Comparison of ENCODE assay signal across 21 mouse cellular contexts in genomic region chr1:187705348-187705747, GRCm38 (mm10).
"Had no signal": no experiment of that assay in that cellular context is flagged by ENCODE, and none has a peak within 500 bp of the region (broad histone marks: within the 10 kb centered on the region; RNA-seq: fewer than 3 reads in every experiment).

No protein-coding gene starts in this region.

- H3K27ac ChIP-seq: heart, embryonic 10.5 days; heart, embryonic 13.5 days; heart, embryonic 15.5 days; hindbrain, embryonic 13.5 days; hindbrain, embryonic 15.5 days; hindbrain, postnatal 0 days; layer of hippocampus, adult 2 months; left cerebral cortex, adult 2 months; limb, embryonic 10.5 days; limb, embryonic 12.5 days; liver, embryonic 13.5 days; liver, embryonic 15.5 days had no signal

- DNase-seq: gastrocnemius, postnatal 14 days; gastrocnemius, postnatal 36 days; heart, adult 18-20 months; kidney, adult 11 months; kidney, postnatal 10 days; kidney, postnatal 4 days; liver; liver, embryonic 13.5 days; liver, postnatal 0 days had no signal

- H3K4me1 ChIP-seq: liver, embryonic 13.5 days; liver, embryonic 15.5 days had no signal

- H3K4me2 ChIP-seq: heart, embryonic 13.5 days; heart, embryonic 15.5 days; hindbrain, embryonic 13.5 days; hindbrain, embryonic 15.5 days; limb, embryonic 12.5 days; liver, embryonic 11.5 days; liver, embryonic 13.5 days; liver, embryonic 15.5 days had no signal

- H3K4me3 ChIP-seq: heart, embryonic 10.5 days; heart, embryonic 13.5 days; heart, embryonic 15.5 days; hindbrain, embryonic 13.5 days; hindbrain, embryonic 15.5 days; layer of hippocampus, adult 2 months; left cerebral cortex, adult 2 months; limb, embryonic 10.5 days; limb, embryonic 12.5 days; liver, embryonic 13.5 days; liver, embryonic 15.5 days had no signal

- H3K27me3 ChIP-seq: heart, embryonic 13.5 days; heart, embryonic 15.5 days; hindbrain, embryonic 13.5 days; hindbrain, embryonic 15.5 days; limb, embryonic 12.5 days; liver, embryonic 13.5 days; liver, embryonic 15.5 days had no signal

- H3K9ac ChIP-seq: heart, embryonic 15.5 days; hindbrain, embryonic 13.5 days; hindbrain, embryonic 15.5 days; limb, embryonic 12.5 days; liver, embryonic 13.5 days; liver, embryonic 15.5 days; liver, postnatal 0 days had no signal

- H3K36me3 ChIP-seq: heart, embryonic 10.5 days; heart, embryonic 13.5 days; heart, embryonic 15.5 days; hindbrain, embryonic 13.5 days; hindbrain, embryonic 15.5 days; limb, embryonic 10.5 days; limb, embryonic 12.5 days; liver, embryonic 13.5 days; liver, embryonic 15.5 days had no signal

- ATAC-seq: hindbrain, postnatal 0 days; liver, postnatal 0 days had no signal

- H3K9me3 ChIP-seq: heart, embryonic 10.5 days; heart, embryonic 13.5 days; heart, embryonic 15.5 days; hindbrain, embryonic 13.5 days; hindbrain, embryonic 15.5 days; limb, embryonic 10.5 days; limb, embryonic 12.5 days; liver, embryonic 15.5 days had no signal
